Mouse (Mus musculus) embryonic stem cell, embryonic (primary cell): Measurements from ENCODE around the gene Ces2f.
"Not testable (repeated sequence)": the region's sequence is repeated elsewhere in the genome, so short reads cannot be mapped to it uniquely, and the experiment has no call there.

Experiments
- CTCF ChIA-PET, 4 experiments: fragments of 300-600 bp in 2 of 4; fragments of 350-600 bp in 2 of 4; sonication (Branson Sonifier 250); formaldehyde crosslinking; loops; one replicate each; lab custom pipeline; 2022; ENCODE audit warnings: inconsistent platforms in 2 of 4; lab: Charles Lee
- POLR2A ChIA-PET, 4 experiments: fragments of 300-600 bp in 2 of 4; fragments of 350-600 bp in 2 of 4; sonication (Branson Sonifier 250); formaldehyde crosslinking; loops; one replicate each; lab custom pipeline; 2022; ENCODE audit warnings: antibody characterized with exemption in 4 of 4, inconsistent platforms in 1 of 4; lab: Charles Lee

Gene Ces2f

GRCm38 (mm10) chr8:104947056-104947455 is at the start of gene Ces2f:
Ces2f (plus strand) TSS chr8:104947356.
- CTCF ChIA-PET = interaction anchor here in 1 of 4 experiments (0.6 kb wide), 1 partner anchor 289 kb away, joined by 3 read pairs; no protein-coding TSS in a partner anchor
- POLR2A ChIA-PET = no interaction called here

GRCm38 (mm10) chr8:104901746-104902145 is 45.4 kb upstream of the Ces2f start:
- CTCF ChIA-PET = no interaction called here
- POLR2A ChIA-PET = no interaction called here

- CTCF ChIA-PET = no interaction called here
- POLR2A ChIA-PET = interaction anchor here in 1 of 4 experiments (0.6 kb wide), 1 partner anchor 532 kb away, joined by 7 read pairs; no protein-coding TSS in a partner anchor
These were observed 40.0 kb upstream of the Ces2f start for GRCm38 (mm10) chr8:104907111-104907510.

- CTCF ChIA-PET = interaction anchor here in 1 of 4 experiments (0.7 kb wide), 1 partner anchor 350 kb away, joined by 3 read pairs; no protein-coding TSS in a partner anchor
- POLR2A ChIA-PET = not testable (repeated sequence)
These were observed 38.1 kb upstream of the Ces2f start for GRCm38 (mm10) chr8:104909021-104909420.

GRCm38 (mm10) chr8:104909651-104910050 is 37.5 kb upstream of the Ces2f start:
- POLR2A ChIA-PET, CTCF ChIA-PET: not testable (repeated sequence)

- ChIA-PET POLR2A (no interaction called here), CTCF (no interaction called here)
These were observed 21.1 kb upstream of the Ces2f start, which contains the start of gene Ces2e for GRCm38 (mm10) chr8:104925972-104926596. Ces2e (plus strand) TSS chr8:104926260.

DNA sequence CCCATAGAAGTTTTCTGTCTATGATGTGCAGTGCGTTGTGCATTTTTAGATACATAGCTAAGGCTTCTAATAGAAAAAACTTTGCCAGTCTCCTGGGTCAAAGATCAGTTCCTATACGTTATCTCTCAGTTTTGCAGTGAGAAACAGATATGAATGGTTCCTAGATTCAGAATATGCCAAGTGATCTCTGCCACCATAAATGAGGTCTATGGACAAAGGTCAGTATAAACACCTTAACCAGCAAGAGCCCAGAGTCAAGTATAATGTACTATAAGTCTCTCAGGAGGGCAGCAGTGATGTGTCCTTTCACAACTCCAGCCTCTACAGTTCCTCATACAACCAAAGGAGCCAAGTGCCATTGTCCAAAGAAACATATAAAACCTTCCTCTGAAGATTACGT is 19.9 kb upstream of the Ces2f start:
- ChIA-PET CTCF (no interaction called here), POLR2A (no interaction called here)

- CTCF ChIA-PET = no interaction called here
- POLR2A ChIA-PET = interaction anchor here in 1 of 4 experiments (0.9 kb wide), 1 partner anchor 128 kb away, joined by 3 read pairs; no protein-coding TSS in a partner anchor
These were observed 2.5 kb upstream of the Ces2f start for GRCm38 (mm10) chr8:104944665-104945064.

DNA sequence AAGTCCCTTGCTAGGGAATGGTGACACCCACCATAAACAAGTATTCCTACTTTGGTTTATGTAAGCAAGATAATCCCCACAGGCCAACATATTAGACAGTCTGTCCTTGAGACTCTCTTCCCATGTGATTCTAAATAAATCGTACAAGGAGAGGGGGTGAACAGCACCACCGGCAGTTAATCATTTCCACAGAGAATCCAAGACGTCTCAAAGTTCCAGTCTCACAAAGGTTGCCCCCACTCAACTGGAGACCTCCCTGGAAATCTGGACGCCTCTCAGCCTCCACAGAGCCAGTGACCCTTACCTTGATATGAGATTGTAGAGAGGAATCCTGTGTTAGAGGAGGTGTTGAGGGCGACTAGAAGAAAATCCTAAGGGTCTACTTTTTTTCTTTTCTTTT is 1.9 kb downstream of the Ces2f start:
- POLR2A ChIA-PET = no interaction called here
- CTCF ChIA-PET = no interaction called here

DNA sequence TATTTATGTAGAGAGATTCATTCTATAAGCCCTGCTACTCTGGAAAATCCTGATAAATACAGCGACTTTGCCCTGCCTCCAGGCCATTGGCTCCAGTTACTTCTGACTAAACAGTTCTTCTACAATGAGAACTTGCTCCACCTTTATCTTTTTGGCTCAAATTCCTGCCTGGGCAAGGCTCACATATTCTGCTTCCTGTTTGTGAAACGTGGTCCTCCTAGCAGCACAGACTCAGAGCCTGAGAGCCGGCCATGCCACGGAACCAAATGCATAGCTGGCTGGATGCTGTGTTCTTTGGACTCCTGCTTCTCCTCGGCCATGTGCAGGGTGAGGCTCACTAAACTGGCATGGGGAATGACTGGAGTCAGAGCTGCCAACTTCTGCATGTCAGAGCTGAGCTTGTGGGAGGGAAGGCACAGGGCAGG is 14.4 kb downstream of the Ces2f start, which contains the start of gene Ces2g:
TSS of gene Ces2g (plus strand) at position 182 of the 425 bp plus-strand sequence.
- CTCF ChIA-PET = no interaction called here
- POLR2A ChIA-PET = no interaction called here

DNA sequence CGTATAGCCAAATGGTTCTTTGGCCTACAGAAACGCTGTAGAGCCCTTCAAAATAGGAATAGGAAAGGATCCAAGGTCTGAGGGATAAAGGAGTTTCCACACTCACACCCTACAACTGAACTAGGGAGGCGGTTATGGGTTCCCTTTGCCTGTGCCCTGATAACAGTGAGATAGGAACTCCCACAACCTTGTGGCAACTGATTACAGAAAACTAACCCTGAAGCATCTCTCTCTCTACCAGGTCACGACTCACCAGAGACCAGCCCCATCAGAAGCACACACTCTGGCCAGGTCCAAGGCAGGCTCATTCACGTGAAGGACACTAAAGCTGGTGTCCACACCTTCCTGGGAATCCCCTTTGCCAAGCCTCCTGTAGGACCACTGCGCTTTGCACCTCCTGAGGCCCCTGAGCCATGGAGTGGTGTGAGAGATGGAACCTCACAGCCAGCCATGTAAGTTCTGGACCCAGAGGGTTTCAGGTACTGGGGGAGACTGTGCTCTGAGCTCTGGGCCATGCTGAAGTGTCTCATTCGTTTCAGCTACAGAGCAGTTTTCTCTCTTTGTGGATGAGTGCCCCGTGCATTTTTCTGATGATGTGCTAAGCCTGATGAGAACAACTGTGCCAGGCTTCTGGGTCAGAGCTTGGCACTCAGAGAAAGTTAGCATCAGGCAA is 15.2 kb downstream of the Ces2f start:
- CTCF ChIA-PET = interaction anchor here in 1 of 4 experiments (0.7 kb wide), 1 partner anchor 98 kb away, joined by 3 read pairs; no protein-coding TSS in a partner anchor
- POLR2A ChIA-PET = interaction anchor here in 1 of 4 experiments (0.6 kb wide), 1 partner anchor 154 kb away, joined by 4 read pairs; no protein-coding TSS in a partner anchor

DNA sequence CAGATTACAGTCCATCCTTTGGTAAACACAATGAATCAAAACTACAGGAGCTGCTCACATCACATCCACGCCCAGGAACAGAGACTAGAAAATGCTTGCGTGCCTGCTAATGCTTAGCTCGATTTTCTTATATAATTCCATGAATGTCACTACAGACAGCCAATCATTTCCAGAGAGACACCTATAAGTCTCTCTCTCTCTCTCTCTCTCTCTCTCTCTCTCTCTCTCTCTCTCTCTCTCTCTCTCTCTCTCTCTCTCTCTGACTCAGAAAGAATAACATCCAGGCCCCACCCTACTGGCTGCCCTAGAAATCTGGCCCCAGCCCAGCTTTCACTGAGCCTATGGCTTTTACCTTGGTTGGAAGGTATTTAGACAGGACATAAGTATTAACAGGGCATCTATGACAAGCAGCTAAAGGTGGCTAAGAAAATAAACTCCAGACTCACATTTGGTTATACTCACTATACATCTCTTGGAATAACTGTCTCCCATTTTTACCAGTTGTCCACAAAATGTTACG is 16.3 kb downstream of the Ces2f start:
- ChIA-PET CTCF (interaction anchor here in 1 of 4 experiments (0.6 kb wide), 2 partner anchors 263 to 552 kb away, joined by 4 read pairs; no protein-coding TSS in a partner anchor), POLR2A (no interaction called here)

DNA sequence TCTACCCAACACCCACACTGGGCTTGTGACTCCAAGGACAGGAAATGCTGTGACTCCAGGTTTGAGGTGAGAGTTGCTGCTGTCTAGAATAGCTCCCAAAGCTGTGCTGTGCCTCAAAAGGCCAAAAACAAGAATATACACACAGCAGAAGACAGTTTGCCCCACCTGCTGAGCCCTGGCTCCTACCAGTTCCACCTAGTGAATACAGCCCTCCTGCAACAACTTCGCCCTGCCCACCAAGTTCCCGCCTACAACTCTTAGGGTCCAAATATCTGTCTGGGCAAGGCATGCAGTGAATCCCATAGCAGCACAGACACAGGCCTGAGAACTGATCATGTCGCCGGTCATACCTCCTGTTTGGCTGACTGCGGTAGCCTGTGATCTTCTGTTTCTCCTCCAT is 37.0 kb downstream of the Ces2f start:
- CTCF ChIA-PET = no interaction called here
- POLR2A ChIA-PET = no interaction called here

- CTCF ChIA-PET = no interaction called here
- POLR2A ChIA-PET = no interaction called here
These were observed 37.8 kb downstream of the Ces2f start for GRCm38 (mm10) chr8:104984942-104985341.

GRCm38 (mm10) chr8:104998191-104998590 is 51.0 kb downstream of the Ces2f start:
- CTCF ChIA-PET = no interaction called here
- POLR2A ChIA-PET = interaction anchor here in 1 of 4 experiments (0.6 to 1.4 kb wide), 2 partner anchors 15 to 352 kb away, joined by 3 read pairs; no protein-coding TSS in a partner anchor

GRCm38 (mm10) chr8:104999183-104999582 is 52.0 kb downstream of the Ces2f start:
- ChIA-PET POLR2A (no interaction called here), CTCF (no interaction called here)

- ChIA-PET CTCF (no interaction called here), POLR2A (no interaction called here)
These were observed 53.4 kb downstream of the Ces2f start, which contains the start of gene Ces2h for GRCm38 (mm10) chr8:105000586-105000985. Ces2h (plus strand) TSS chr8:105000853.
